8 mouse cellular contexts compared by ENCODE assay signal in the genomic region with DNA sequence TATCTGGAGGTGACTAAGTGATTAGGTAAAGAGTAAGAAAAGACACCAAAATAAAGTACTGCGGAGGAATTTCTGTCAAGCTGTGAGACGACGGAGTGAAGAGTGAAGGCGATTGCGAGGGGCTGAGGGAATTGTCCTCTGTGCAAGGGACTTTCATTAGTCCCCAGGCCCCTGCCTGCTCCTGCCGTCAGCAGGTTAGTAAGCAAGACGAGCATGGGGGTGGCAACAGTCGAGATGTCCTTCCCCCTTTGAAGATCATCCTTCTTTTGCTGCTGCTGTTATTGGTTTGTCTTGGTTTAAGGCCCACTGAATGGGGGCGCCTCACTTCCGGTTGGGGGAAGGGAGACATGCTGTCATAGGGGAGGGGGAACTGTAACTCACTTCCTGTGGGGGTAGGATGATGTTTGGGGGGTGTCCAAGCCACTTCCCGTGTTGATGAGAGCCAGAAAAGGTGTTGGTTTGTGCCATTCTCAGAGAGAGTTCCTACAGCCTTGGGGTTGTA. TPM values are rescaled to one million over a fixed set of nuclear protein-coding genes. Genes with fewer than 3 reads are reported as not detected.
A peak's percentile ranks its signal among the peaks of the same experiment; 100 is the strongest.
DNase-seq lines count a peak whose midpoint lies in the region; ATAC-seq and TF ChIP-seq lines count a peak whose summit lies in the region.

No protein-coding gene starts in this region.

- H3K27ac ChIP-seq in embryonic fibroblast, embryonic 13.5 days (ENCODE audit: insufficient read depth, low read length) = peak overlapping the region; percentile 98
- H3K27ac ChIP-seq in heart, embryonic 13.5 days (replicated peaks) = peak overlapping the region; percentile 97
- H3K27ac ChIP-seq in liver, embryonic 12.5 days = peak overlapping the region; percentile 89
- peak overlapping the region; percentile 93 for H3K27ac ChIP-seq in stomach, postnatal 0 days (replicated peaks)

- H3K4me3 ChIP-seq in embryonic fibroblast, embryonic 13.5 days (ENCODE audit: insufficient read depth, low read length) = peak overlapping the region; percentile 72
- peak overlapping the region; percentile 75 for H3K4me3 ChIP-seq in heart, embryonic 13.5 days
- H3K4me3 ChIP-seq in liver, embryonic 12.5 days = peak overlapping the region; percentile 83
- peak overlapping the region; percentile 63 for H3K4me3 ChIP-seq in stomach, postnatal 0 days (ENCODE audit: low read depth, low read length)

- DNase-seq in A20 (ENCODE audit: low read depth, low spot score) = peak; percentile 98
- peak; percentile 78 to 82 for DNase-seq in adrenal gland, postnatal 36 days
- DNase-seq in kidney, postnatal 10 days = peak; percentile 86
- peak; percentile 96 for DNase-seq in naive thymus-derived CD4-positive, alpha-beta T cell, adult 2 months (ENCODE audit: low read depth)
- DNase-seq in stomach, postnatal 0 days (ENCODE audit: low spot score) = peak; percentile 72

- H3K4me1 ChIP-seq in embryonic fibroblast, embryonic 13.5 days (ENCODE audit: control insufficient read depth, insufficient read depth, low read length) = peaks cover 2% of the 10 kb centered on the region; the same call in 1 of the 2 replicates
- peaks cover 62% of the 10 kb centered on the region for H3K4me1 ChIP-seq in heart, embryonic 13.5 days
- peaks cover 60% of the 10 kb centered on the region for H3K4me1 ChIP-seq in liver, embryonic 12.5 days
- no peaks in the 10 kb centered on the region for H3K4me1 ChIP-seq in stomach, postnatal 0 days (replicated peaks; ENCODE audit: control insufficient read depth, insufficient read depth)

- H3K9ac ChIP-seq in heart, embryonic 13.5 days = peak overlapping the region; percentile 90
- peak overlapping the region; percentile 81 for H3K9ac ChIP-seq in liver, embryonic 12.5 days
- peak overlapping the region; percentile 69 for H3K9ac ChIP-seq in stomach, postnatal 0 days (ENCODE audit: low read length)

- H3K36me3 ChIP-seq in heart, embryonic 13.5 days = peaks cover 6% of the 10 kb centered on the region; the same call in 1 of the 2 replicates
- peaks cover 2% of the 10 kb centered on the region; the same call in 1 of the 2 replicates for H3K36me3 ChIP-seq in liver, embryonic 12.5 days
- no peaks in the 10 kb centered on the region; the same call in 1 of the 2 replicates for H3K36me3 ChIP-seq in stomach, postnatal 0 days (ENCODE audit: control insufficient read depth, insufficient read depth, low read length)

- peak overlapping the region; percentile 77 for H3K4me2 ChIP-seq in heart, embryonic 13.5 days
- H3K4me2 ChIP-seq in liver, embryonic 12.5 days = peak overlapping the region; percentile 97
- H3K4me2 ChIP-seq in stomach, postnatal 0 days (replicated peaks; ENCODE audit: low read depth) = peak overlapping the region; percentile 70

- H3K27me3 ChIP-seq in heart, embryonic 13.5 days (replicated peaks) = no peaks in the 10 kb centered on the region
- no peaks in the 10 kb centered on the region for H3K27me3 ChIP-seq in liver, embryonic 12.5 days (replicated peaks)
- H3K27me3 ChIP-seq in stomach, postnatal 0 days (ENCODE audit: control insufficient read depth, insufficient read depth, low read length) = no peaks in the 10 kb centered on the region

- no peak for TF ChIP-seq EP300 in stomach, postnatal 0 days (optimal IDR thresholded peaks at IDR 0.05)

- H3K9me3 ChIP-seq in heart, embryonic 13.5 days = no peaks in the 10 kb centered on the region
- no peaks in the 10 kb centered on the region for H3K9me3 ChIP-seq in liver, embryonic 12.5 days (replicated peaks)
- no peaks in the 10 kb centered on the region for H3K9me3 ChIP-seq in stomach, postnatal 0 days (ENCODE audit: control insufficient read depth, low read length)

- peak; percentile 71 for TF ChIP-seq POLR2A in embryonic fibroblast, embryonic 13.5 days (IDR thresholded peaks at IDR 0.05; ENCODE audit: low read depth, low read length)

- WGBS in heart, embryonic 13.5 days = under 1% methylated on average over 11 of the region's 11 CpGs
- WGBS in liver, embryonic 12.5 days (ENCODE audit: insufficient replicate concordance) = 0% methylated on average over 11 of the region's 11 CpGs
- 0% methylated on average over 11 of the region's 11 CpGs for WGBS in stomach, postnatal 0 days

- TF ChIP-seq CTCF in embryonic fibroblast, embryonic 13.5 days (IDR thresholded peaks at IDR 0.05; ENCODE audit: borderline replicate concordance, insufficient read depth, low read length) = no peak
- no peak for TF ChIP-seq CTCF in stomach, postnatal 0 days (IDR thresholded peaks at IDR 0.05; ENCODE audit: low read depth)

- ATAC-seq in heart, embryonic 13.5 days (ENCODE audit: extremely low read depth, insufficient number of reproducible peaks, low FRiP score, low TSS enrichment) = no peak
- no peak for ATAC-seq in liver, embryonic 12.5 days
- peak; percentile 16; the same call in 1 of the 2 replicates for ATAC-seq in stomach, postnatal 0 days (ENCODE audit: low FRiP score, low TSS enrichment)

RNA-seq across cellular contexts. Expression of a gene that starts 0.4 kb away (rescaled TPM):
- 10 to 100 TPM; 37.8 to 38.6 TPM for total RNA-seq in adrenal gland, postnatal 36 days (2021)
- polyA plus RNA-seq in embryonic fibroblast, embryonic 13.5 days (2011; ENCODE audit: insufficient read length, low read depth, missing spikeins) = 33.1 and 38.6 TPM in 2 replicates
- 51.0 and 52.6 TPM in 2 replicates for polyA plus RNA-seq in heart, embryonic 13.5 days (2015; fragmentation: Nextera tagmentation; extraction: Ambion mirVana)
- 21.3 and 22.2 TPM in 2 replicates for polyA plus RNA-seq in liver, embryonic 12.5 days (2016; fragmentation: Nextera tagmentation; extraction: Ambion mirVana)
- polyA plus RNA-seq in stomach, postnatal 0 days (2015; fragmentation: Nextera tagmentation; extraction: Ambion mirVana) = 15.2 and 15.6 TPM in 2 replicates

RNA-seq across cellular contexts. Expression of a gene that starts 0.9 kb away (rescaled TPM):
- 10 to 100 TPM; 49.3 to 64.5 TPM for total RNA-seq in adrenal gland, postnatal 36 days (2021)
- polyA plus RNA-seq in embryonic fibroblast, embryonic 13.5 days (2011; ENCODE audit: insufficient read length, low read depth, missing spikeins) = 83.7 and 133 TPM in 2 replicates
- polyA plus RNA-seq in heart, embryonic 13.5 days (2015; fragmentation: Nextera tagmentation; extraction: Ambion mirVana) = 10.5 and 10.7 TPM in 2 replicates
- polyA plus RNA-seq in liver, embryonic 12.5 days (2016; fragmentation: Nextera tagmentation; extraction: Ambion mirVana) = 5.4 and 5.7 TPM in 2 replicates
- 4.2 and 4.5 TPM in 2 replicates for polyA plus RNA-seq in stomach, postnatal 0 days (2015; fragmentation: Nextera tagmentation; extraction: Ambion mirVana)
